Mouse (Mus musculus) frontal cortex, postnatal 10 days (tissue): ENCODE data around the gene Lhx2.

Experiments
- DNase-seq, 2 experiments: peaks; one replicate each; pipeline ENCODE4 v3.0.0; 2022; ENCODE audit warnings: low spot score in 2 of 2, mixed read lengths in 1 of 2

Gene Lhx2

GRCm38 (mm10) chr2:38359186-38359585 is 20.1 kb downstream of the Lhx2 start:
- DNase-seq, result no peak

GRCm38 (mm10) chr2:38359811-38360210 is 20.7 kb downstream of the Lhx2 start:
- no peak for DNase-seq

GRCm38 (mm10) chr2:38366222-38366621 is 27.1 kb downstream of the Lhx2 start:
- peak in 1 of 2 experiments; percentile 33 for DNase-seq

- no peak for DNase-seq
These were observed 27.9 kb downstream of the Lhx2 start for GRCm38 (mm10) chr2:38367023-38367422.

GRCm38 (mm10) chr2:38367852-38368251 is 28.8 kb downstream of the Lhx2 start:
- DNase-seq, result no peak

GRCm38 (mm10) chr2:38368746-38369330 is 29.8 kb downstream of the Lhx2 start:
- no peak for DNase-seq

GRCm38 (mm10) chr2:38375606-38376304 is 36.7 kb downstream of the Lhx2 start:
- DNase-seq, result peak in 1 of 2 experiments; percentile 49

- DNase-seq, result no peak
These were observed 38.2 kb downstream of the Lhx2 start for GRCm38 (mm10) chr2:38377254-38377653.

GRCm38 (mm10) chr2:38378346-38378745 is 39.3 kb downstream of the Lhx2 start:
- DNase-seq, result no peak

GRCm38 (mm10) chr2:38378849-38379545 is 39.9 kb downstream of the Lhx2 start:
- no peak for DNase-seq

GRCm38 (mm10) chr2:38379546-38379870 is 40.4 kb downstream of the Lhx2 start:
- no peak for DNase-seq

GRCm38 (mm10) chr2:38380136-38381083 is 41.3 kb downstream of the Lhx2 start:
- no peak for DNase-seq

GRCm38 (mm10) chr2:38387568-38388262 is 48.6 kb downstream of the Lhx2 start:
- DNase-seq, result no peak

GRCm38 (mm10) chr2:38394977-38395868 is 56.1 kb downstream of the Lhx2 start:
- no peak for DNase-seq

GRCm38 (mm10) chr2:38395869-38396236 is 56.8 kb downstream of the Lhx2 start:
- DNase-seq, result no peak

GRCm38 (mm10) chr2:38397306-38397705 is 58.2 kb downstream of the Lhx2 start:
- DNase-seq, result no peak

GRCm38 (mm10) chr2:38397882-38398281 is 58.8 kb downstream of the Lhx2 start:
- no peak for DNase-seq

GRCm38 (mm10) chr2:38402611-38403010 is 63.5 kb downstream of the Lhx2 start:
- DNase-seq, result no peak

- DNase-seq, result peak; percentile 38 to 45
These were observed 64.2 kb downstream of the Lhx2 start for GRCm38 (mm10) chr2:38403231-38403630.

GRCm38 (mm10) chr2:38404007-38404596 is 65.0 kb downstream of the Lhx2 start:
- no peak for DNase-seq
